Mouse (Mus musculus) hindbrain, embryonic 12.5 days (tissue): Measurements from ENCODE around the gene 1700042G07Rik. TPM values are rescaled to one million over a fixed set of nuclear protein-coding genes. Genes with fewer than 3 reads are reported as not detected.

Experiments
- ATAC-seq: fragments of 200-750 bp; cut with Nextera tagmentation; 2 replicates; pipeline ENCODE4 v1.8.0; 2017; ENCODE audit warnings: moderate TSS enrichment; ENCODE audit not compliant: low FRiP score
- H3K27ac ChIP-seq: fragments of 300-500 bp; sonication (generic); 2 replicates; pipeline ENCODE4 v1.5.1; 2016; ENCODE audit warnings: mild to moderate bottlenecking
- H3K27me3 ChIP-seq: fragments of 300-500 bp; sonication (generic); 2 replicates; pipeline ENCODE4 v1.6.1; 2016; ENCODE audit warnings: mild to moderate bottlenecking
- H3K36me3 ChIP-seq: fragments of 300-500 bp; sonication (generic); 2 replicates; pipeline ENCODE4 v1.6.1; 2016; ENCODE audit warnings: mild to moderate bottlenecking
- H3K4me1 ChIP-seq: fragments of 300-500 bp; sonication (generic); 2 replicates; pipeline ENCODE4 v1.6.1; 2016
- H3K4me2 ChIP-seq: fragments of 300-500 bp; sonication (generic); replicated peaks from 2 replicates; pipeline ENCODE4 v1.6.1; 2016; ENCODE audit warnings: mild to moderate bottlenecking
- H3K4me3 ChIP-seq: fragments of 300-500 bp; sonication (generic); 2 replicates; pipeline ENCODE4 v1.5.1; 2016; ENCODE audit warnings: mild to moderate bottlenecking
- H3K9ac ChIP-seq: fragments of 300-500 bp; sonication (generic); 2 replicates; pipeline ENCODE4 v1.6.1; 2016; ENCODE audit warnings: mild to moderate bottlenecking, moderate library complexity
- H3K9me3 ChIP-seq: fragments of 300-500 bp; sonication (generic); replicated peaks from 2 replicates; pipeline ENCODE4 v1.6.1; 2016; ENCODE audit warnings: mild to moderate bottlenecking
- WGBS: fragments of 180-500 bp; shearing (Covaris S2); methylation state at CpG from one replicate; pipeline ENCODE4 v1.1.7; 2016; 5-methylcytosine and 5-hydroxymethylcytosine counted together
- polyA plus RNA-seq: library from polyadenylated mRNA; unstranded; fragments of >200 nt; fragmentation: Nextera tagmentation; extraction: Ambion mirVana; gene quantifications from 2 replicates; pipeline ENCODE4 v1.2.1, GENCODE M21; 2016

1700042G07Rik gene
- polyA plus RNA-seq, 1 experiment from 2014 or later, result not detected

DNA sequence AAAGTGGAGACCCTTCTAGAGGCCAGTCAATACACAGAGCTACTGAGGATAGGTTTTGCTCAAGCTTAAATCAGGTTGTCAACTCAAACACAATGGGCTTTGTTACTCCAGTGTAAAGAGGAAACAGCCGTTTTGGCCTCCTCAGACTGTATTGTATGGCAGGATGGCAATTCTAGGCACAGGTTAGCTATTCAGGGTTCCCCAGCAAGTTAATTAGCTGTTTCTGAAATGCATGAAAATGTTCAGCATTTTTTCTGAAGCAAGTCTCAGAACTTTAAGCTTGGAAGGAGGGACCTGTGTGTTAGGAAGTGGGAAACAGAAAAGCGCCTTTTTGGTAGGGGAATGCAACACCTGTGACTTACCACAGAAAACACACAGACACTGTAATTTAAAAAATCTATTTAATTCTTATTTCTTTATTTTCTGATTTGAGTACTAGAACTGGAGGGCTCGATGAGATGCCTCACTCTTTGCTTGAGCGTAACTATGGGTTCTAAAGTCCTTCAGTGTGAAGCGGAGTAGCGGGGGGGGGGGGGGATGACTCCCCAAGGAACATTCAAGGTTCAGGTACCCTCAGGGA lies 47.0 kb downstream of the 1700042G07Rik start:
- Histone ChIP-seq H3K4me3 (peak overlapping the region; percentile 67), H3K36me3 (no peaks in the 10 kb centered on the region), H3K27ac (peak overlapping the region; percentile 100), H3K9me3 (no peaks in the 10 kb centered on the region), H3K4me1 (peaks cover 8% of the 10 kb centered on the region; the same call in 1 of the 2 replicates), H3K9ac (peak overlapping the region; percentile 91), H3K27me3 (no peaks in the 10 kb centered on the region), H3K4me2 (peak overlapping the region; percentile 71)
- ATAC-seq, result no peak
- WGBS, result 4% methylated on average over 6 of the region's 6 CpGs

- Histone ChIP-seq H3K4me1 (peaks cover 10% of the 10 kb centered on the region; the same call in 1 of the 2 replicates), H3K9me3 (no peaks in the 10 kb centered on the region), H3K4me2 (peak overlapping the region; percentile 71), H3K27me3 (no peaks in the 10 kb centered on the region), H3K36me3 (no peaks in the 10 kb centered on the region), H3K9ac (peak overlapping the region; percentile 91), H3K27ac (peak overlapping the region; percentile 100), H3K4me3 (peak overlapping the region; percentile 67)
- WGBS, result 1% methylated on average over 26 of the region's 26 CpGs
- ATAC-seq, result no peak
Observed at GRCm38 (mm10) chr4:116220780-116221139, 47.6 kb downstream of the 1700042G07Rik start.

- WGBS, result under 1% methylated on average over 53 of the region's 53 CpGs
- no peaks in the 10 kb centered on the region for H3K36me3 ChIP-seq
Observed at GRCm38 (mm10) chr4:116221140-116221851, 48.1 kb downstream of the 1700042G07Rik start, which contains the start of gene Pik3r3. Gene Pik3r3 (plus strand): TSS chr4:116221618.

GRCm38 (mm10) chr4:116221996-116222842 lies 49.0 kb downstream of the 1700042G07Rik start:
- H3K27me3 ChIP-seq, result no peaks in the 10 kb centered on the region
- H3K4me3 ChIP-seq, result peak overlapping the region; percentile 67
- H3K4me2 ChIP-seq, result peak overlapping the region; percentile 50
- no peak for ATAC-seq
- peaks cover 13% of the 10 kb centered on the region for H3K4me1 ChIP-seq
- H3K9ac ChIP-seq, result peak overlapping the region; percentile 93
- no peaks in the 10 kb centered on the region for H3K36me3 ChIP-seq
- no peaks in the 10 kb centered on the region for H3K9me3 ChIP-seq
- H3K27ac ChIP-seq, result peak overlapping the region; percentile 100
- WGBS, result under 1% methylated on average over 23 of the region's 23 CpGs

More at GRCm38 (mm10) chr4:116221140-116221851, 48.1 kb downstream of the 1700042G07Rik start, which contains the start of gene Pik3r3:
- Histone ChIP-seq H3K27me3 (no peaks in the 10 kb centered on the region), H3K4me1 (peaks cover 10% of the 10 kb centered on the region; the same call in 1 of the 2 replicates), H3K9me3 (no peaks in the 10 kb centered on the region), H3K4me3 (peak within 1 kb of the TSS; percentile 67), H3K4me2 (peak within 1 kb of the TSS; percentile 71), H3K9ac (peak within 1 kb of the TSS; percentile 93), H3K27ac (peak within 1 kb of the TSS; percentile 100)
- ATAC-seq, result peak; percentile 100

- Histone ChIP-seq H3K27ac (peak overlapping the region; percentile 100), H3K4me1 (peaks cover 15% of the 10 kb centered on the region), H3K9ac (peak overlapping the region; percentile 93), H3K4me3 (peak overlapping the region; percentile 67), H3K27me3 (no peaks in the 10 kb centered on the region), H3K9me3 (no peaks in the 10 kb centered on the region), H3K4me2 (peak overlapping the region; percentile 50), H3K36me3 (no peaks in the 10 kb centered on the region)
- 2% methylated on average over 6 of the region's 6 CpGs for WGBS
- no peak for ATAC-seq
Observed at GRCm38 (mm10) chr4:116222843-116223119, 49.6 kb downstream of the 1700042G07Rik start.

Other genes with a start within 250 kb of the 1700042G07Rik start
- 10.1 and 14.7 TPM in 2 replicates for gene Dmbx1, start 233.4 kb upstream of the 1700042G07Rik start, polyA plus RNA-seq
- gene Faah, start 155.4 kb upstream of the 1700042G07Rik start, polyA plus RNA-seq, result 7.3 and 7.7 TPM in 2 replicates
- gene Nsun4, start 119.5 kb upstream of the 1700042G07Rik start, polyA plus RNA-seq, result 16.3 and 21.1 TPM in 2 replicates
- 333 and 361 TPM in 2 replicates for gene Uqcrh, start 98.3 kb upstream of the 1700042G07Rik start, polyA plus RNA-seq
- 72.8 and 73.8 TPM in 2 replicates for gene Lrrc41, start 98.1 kb upstream of the 1700042G07Rik start, polyA plus RNA-seq
- 28.3 and 28.5 TPM in 2 replicates for gene Rad54l, start 49.7 kb upstream of the 1700042G07Rik start, polyA plus RNA-seq
- gene Pomgnt1, start 49.5 kb upstream of the 1700042G07Rik start, polyA plus RNA-seq, result 62.7 and 67.5 TPM in 2 replicates
- gene Lurap1, start 22.0 kb upstream of the 1700042G07Rik start, polyA plus RNA-seq, result 1.6 and 2.2 TPM in 2 replicates
- 0.17 TPM in 1 of 2 replicates, not detected in the other for gene Tspan1, start 5.8 kb upstream of the 1700042G07Rik start, polyA plus RNA-seq
- gene Gm49337, start within 50 bp of the 1700042G07Rik start, polyA plus RNA-seq, result not detected in 2 replicates
- 108 and 113 TPM in 2 replicates for gene Pik3r3, start 48.2 kb downstream of the 1700042G07Rik start, polyA plus RNA-seq